In genomic region chr4:150794257-150794794, GRCm38 (mm10) we compare ENCODE assay signal across 10 mouse cellular contexts. TPM values are rescaled to one million over a fixed set of nuclear protein-coding genes. Genes with fewer than 3 reads are reported as not detected.
A peak's percentile ranks its signal among the peaks of the same experiment; 100 is the strongest.
DNase-seq lines count a peak whose midpoint lies in the region; ATAC-seq and TF ChIP-seq lines count a peak whose summit lies in the region.
"Had no signal": no experiment of that assay in that cellular context is flagged by ENCODE, and none has a peak within 500 bp of the region (broad histone marks: within the 10 kb centered on the region; RNA-seq: fewer than 3 reads in every experiment).

No protein-coding gene starts in this region.

- H3K4me3 ChIP-seq in midbrain, embryonic 14.5 days (replicated peaks; ENCODE audit: low read depth, low read length), result no peak overlapping the region
- H3K4me3 ChIP-seq: liver, embryonic 13.5 days had no signal

- no peak; the same call in 1 of the 2 replicates for ATAC-seq in midbrain, embryonic 14.5 days (ENCODE audit: low FRiP score, low TSS enrichment)
- ATAC-seq in erythroblast, adult 5-6 weeks (replicated peaks; ENCODE audit: low FRiP score, poor library complexity, severe bottlenecking), result no peak

- H3K27me3 ChIP-seq in midbrain, embryonic 14.5 days (ENCODE audit: control insufficient read depth, insufficient read depth, low read length), result no peaks in the 10 kb centered on the region
- H3K27me3 ChIP-seq: liver, embryonic 13.5 days had no signal

- no peaks in the 10 kb centered on the region for H3K36me3 ChIP-seq in midbrain, embryonic 14.5 days (ENCODE audit: control insufficient read depth, insufficient read depth, low read length)
- H3K36me3 ChIP-seq: liver, embryonic 13.5 days had no signal

- TF ChIP-seq POLR2A in brain, embryonic 14.5 days (IDR thresholded peaks at IDR 0.05; ENCODE audit: borderline replicate concordance, extremely low read depth, insufficient read depth, insufficient read length, poor library complexity, severe bottlenecking), result no peak

- H3K4me2 ChIP-seq in midbrain, embryonic 14.5 days (ENCODE audit: low read length), result no peak overlapping the region
- H3K4me2 ChIP-seq: liver, embryonic 13.5 days had no signal

- no peaks in the 10 kb centered on the region for H3K9me3 ChIP-seq in midbrain, embryonic 14.5 days (ENCODE audit: control insufficient read depth, low read length)
- H3K9me3 ChIP-seq: liver, embryonic 13.5 days had no signal

- 28% methylated on average over 9 of the region's 9 CpGs for WGBS in midbrain, embryonic 14.5 days

- peaks cover 15% of the 10 kb centered on the region for H3K4me1 ChIP-seq in midbrain, embryonic 14.5 days (ENCODE audit: control insufficient read depth, insufficient read depth, low read length)

- no peak for TF ChIP-seq CTCF in brain, embryonic 14.5 days (IDR thresholded peaks at IDR 0.05; ENCODE audit: borderline replicate concordance, extremely low read depth, insufficient read depth, insufficient read length)

- H3K9ac ChIP-seq in midbrain, embryonic 14.5 days (replicated peaks; ENCODE audit: low read length), result peak overlapping the region; percentile 30; the same call in 1 of the 2 replicates
- H3K9ac ChIP-seq: liver, embryonic 13.5 days had no signal

- H3K27ac ChIP-seq in midbrain, embryonic 14.5 days (replicated peaks; ENCODE audit: low read depth, low read length), result peak overlapping the region; percentile 72
- H3K27ac ChIP-seq: kidney, postnatal 0 days; liver, embryonic 13.5 days had no signal

- peak; percentile 10 to 12 for DNase-seq in cerebellum, adult 18-20 months
- no peak for DNase-seq in cerebellum, adult 11 months
- peak; percentile 81 for DNase-seq in brain, embryonic 14.5 days (ENCODE audit: low read depth)
- DNase-seq in heart, adult 9 months (ENCODE audit: low spot score in 2 of 2), result peak; percentile 66 to 73
- peak; percentile 82 for DNase-seq in midbrain, embryonic 14.5 days
- no peak for DNase-seq in c-Kit-positive CD71-positive TER-119-positive erythroid progenitor cells, embryonic 14.5 days (ENCODE audit: low spot score)
- no peak for DNase-seq in left cerebral cortex, adult 11 months (ENCODE audit: low spot score)
- DNase-seq: liver, embryonic 13.5 days had no signal

RNA-seq across cellular contexts. Expression of gene Errfi1, which starts 59.4 kb away (rescaled TPM):
- 18.5 and 22.7 TPM in 2 replicates for polyA plus RNA-seq in brain, embryonic 14.5 days (2012; rRNA removed)
- 20.1 and 25.3 TPM in 2 replicates for polyA plus RNA-seq in midbrain, embryonic 14.5 days (2014; fragmentation: Nextera tagmentation; extraction: Ambion mirVana)
- total RNA-seq in erythroblast, adult 5-6 weeks (2015; ENCODE audit: low replicate concordance), result not detected in 2 replicates
- 0.56 TPM in 1 of 2 replicates, not detected in the other for total RNA-seq in erythroblast, adult 5-6 weeks (2017; ENCODE audit: low replicate concordance)

Comparison
In these comparisons a context has a peak if more than half of its experiments do, and no peak if none do; other contexts are left out.
1. DNase-seq: peak in cerebellum, adult 18-20 months (2 of 2), brain, embryonic 14.5 days (single experiment), heart, adult 9 months (2 of 2) and midbrain, embryonic 14.5 days (single experiment); none in cerebellum, adult 11 months (single experiment), c-Kit-positive CD71-positive TER-119-positive erythroid progenitor cells, embryonic 14.5 days (single experiment) and left cerebral cortex, adult 11 months (single experiment).